Mouse (Mus musculus) heart, postnatal 14 days (tissue): ENCODE results near the gene Desi2. TPM values are rescaled to one million over a fixed set of nuclear protein-coding genes. Genes with fewer than 3 reads are reported as not detected.
A peak's percentile ranks its signal among the peaks of the same experiment; 100 is the strongest.
"Not testable (repeated sequence)": the region's sequence is repeated elsewhere in the genome, so short reads cannot be mapped to it uniquely, and the experiment has no call there.

Experiments used
- DNase-seq, 2 experiments: peaks; one replicate each; pipeline ENCODE4 v3.0.0; 2021 to 2022
- intact Hi-C: fragments of 180-260 bp; cut with DNase I; formaldehyde crosslinking; loops from one replicate; pipeline ENCODE4 v1.15.1; 2025
- long read RNA-seq, 2 experiments: library from polyadenylated mRNA; stranded (forward); transcript quantifications; one replicate each; pipeline ENCODE4 v2.0.0; 2021
- total RNA-seq, 2 experiments: library from RNA; stranded (reverse); gene quantifications; 2 replicates each; pipeline ENCODE4 v1.2.3; 2021

The Desi2 gene
- total RNA-seq = 10 to 100 TPM; 19.9 to 21.1 TPM
- long read RNA-seq, experiment 1, full-length matches to known transcripts = 30 of 37 reads
- long read RNA-seq, experiment 1, partial matches to known transcripts = 0 of 37 reads
- long read RNA-seq, experiment 1, other reads (novel, unspliced or antisense) = 7 of 37 reads
- long read RNA-seq, experiment 2, full-length matches to known transcripts = 40 of 50 reads
- long read RNA-seq, experiment 2, partial matches to known transcripts = 4 of 50 reads
- long read RNA-seq, experiment 2, other reads (novel, unspliced or antisense) = 6 of 50 reads

DNA sequence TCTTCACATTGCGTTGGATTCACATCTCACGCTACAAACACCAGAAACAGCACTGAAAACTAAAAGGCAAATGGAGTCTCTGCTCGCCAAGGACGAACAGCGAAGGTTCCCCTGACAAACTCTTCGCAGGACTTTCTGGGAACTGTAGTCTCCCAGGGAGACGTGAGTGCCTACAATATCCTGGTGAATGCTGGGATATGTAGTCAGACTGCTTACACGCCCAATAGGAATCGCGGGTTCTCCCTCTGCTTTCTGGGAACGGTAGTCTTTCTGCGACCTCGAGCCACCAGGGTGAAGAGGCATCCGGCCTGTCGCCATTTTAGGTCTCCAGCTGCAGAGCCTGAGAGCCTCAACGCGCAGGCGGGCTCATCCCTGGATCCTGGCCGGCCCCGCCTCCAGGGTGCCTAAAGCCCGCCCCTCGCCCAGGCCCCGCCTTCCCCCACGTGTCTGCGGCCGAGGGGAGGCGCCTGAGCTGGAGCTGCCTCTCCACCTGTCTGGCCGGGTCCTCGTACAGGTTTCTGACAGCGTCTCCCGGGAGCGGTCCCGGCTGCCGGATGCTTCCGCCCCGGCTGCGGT is at the start of gene Desi2:
Gene Desi2 (plus strand): TSS at position 202 of the 576 bp plus-strand sequence.
- DNase-seq = peak; percentile 91 to 92
- intact Hi-C loops = loop anchor here (5.0 kb wide), 2 partner anchors 130 to 205 kb away; partner anchors contain the start of genes Catspere2 and Cox20

DNA sequence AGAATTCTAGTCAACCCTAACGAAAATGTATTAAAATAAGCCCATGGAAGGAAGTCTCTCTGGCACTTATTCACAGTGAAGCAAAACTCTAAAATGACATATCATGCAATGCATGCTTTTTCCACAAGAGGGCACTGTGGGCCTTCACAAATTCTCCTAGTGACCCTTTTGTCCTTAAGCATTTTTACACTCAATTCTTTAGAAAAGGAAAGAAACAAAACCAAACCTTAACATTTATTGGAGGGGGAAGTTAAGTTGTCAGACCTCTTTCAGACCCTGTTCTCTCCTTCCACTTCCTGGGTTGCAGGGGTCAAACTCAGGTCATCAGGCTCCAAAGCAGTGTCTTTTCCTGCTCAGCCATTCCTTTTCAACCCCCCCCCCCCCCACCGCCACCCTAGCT is 40.7 kb upstream of the Desi2 start:
- DNase-seq = peak in 1 of 2 experiments; percentile 29
- intact Hi-C loops = not testable (repeated sequence)

DNA sequence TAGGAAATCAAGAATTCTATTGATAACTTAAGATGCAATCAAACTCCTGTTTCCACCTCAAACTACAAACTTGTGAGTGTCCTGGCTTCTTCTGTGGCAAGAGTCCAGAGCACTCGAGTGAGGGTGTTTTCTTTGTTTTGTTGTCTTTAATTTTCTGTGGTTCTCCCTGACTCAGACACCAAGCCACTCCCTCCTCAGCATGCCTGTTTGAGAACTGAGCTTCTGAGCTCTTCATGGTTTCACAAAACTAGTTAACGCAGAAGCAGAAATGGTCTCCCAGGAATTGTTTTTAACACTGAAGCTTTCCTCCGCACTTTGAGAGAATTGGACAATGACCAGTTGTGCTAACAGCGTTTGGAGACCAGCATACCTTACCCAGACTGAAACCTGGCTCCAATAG is 40.3 kb upstream of the Desi2 start:
- intact Hi-C loops = not testable (repeated sequence)

DNA sequence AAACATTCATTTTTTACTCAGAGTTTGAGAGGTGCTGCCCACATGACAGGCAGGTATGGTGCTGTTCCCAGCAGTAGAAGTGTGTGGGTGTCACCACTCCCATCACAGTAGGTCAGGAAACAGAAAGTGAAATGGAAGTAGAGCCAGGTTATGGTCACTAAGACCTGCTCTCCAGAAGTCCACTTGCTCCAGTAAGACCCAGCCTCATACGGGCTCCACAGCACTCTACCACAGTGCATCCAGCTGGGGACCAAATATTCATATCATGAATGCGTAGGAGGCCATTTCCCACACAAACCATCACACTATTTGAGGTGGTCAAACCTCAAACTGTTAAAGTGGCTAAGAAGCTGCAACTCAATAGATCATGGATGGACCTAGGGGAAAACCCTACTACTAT is 5.0 kb upstream of the Desi2 start:
- DNase-seq = no peak
- intact Hi-C loops = no loop called here

More for the DNA sequence above, 40.3 kb upstream of the Desi2 start:
- peak in 1 of 2 experiments; percentile 8 for DNase-seq

DNA sequence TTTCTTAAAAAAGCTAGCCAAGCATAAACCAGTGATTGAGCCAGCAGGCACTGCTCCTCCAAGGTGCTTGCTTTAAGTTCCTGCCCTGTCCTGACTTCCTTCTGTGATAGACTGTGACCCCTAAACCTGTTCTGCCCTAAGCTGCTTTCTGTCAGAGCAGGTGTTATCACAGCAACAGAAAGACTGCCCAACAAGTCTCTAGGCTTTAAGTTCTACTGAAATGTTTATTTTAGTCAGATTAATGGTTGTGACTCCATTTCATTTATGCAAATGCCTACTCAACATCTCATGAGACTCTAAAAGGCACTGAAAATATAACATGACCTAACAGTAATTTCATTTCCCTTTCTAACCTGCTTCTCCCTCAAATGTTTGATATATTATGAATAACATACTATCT is 1.6 kb upstream of the Desi2 start:
- intact Hi-C loops = loop anchor here (5.0 kb wide), 2 partner anchors 132 to 203 kb away; partner anchors contain the start of genes Catspere2 and Cox20
- no peak for DNase-seq

DNA sequence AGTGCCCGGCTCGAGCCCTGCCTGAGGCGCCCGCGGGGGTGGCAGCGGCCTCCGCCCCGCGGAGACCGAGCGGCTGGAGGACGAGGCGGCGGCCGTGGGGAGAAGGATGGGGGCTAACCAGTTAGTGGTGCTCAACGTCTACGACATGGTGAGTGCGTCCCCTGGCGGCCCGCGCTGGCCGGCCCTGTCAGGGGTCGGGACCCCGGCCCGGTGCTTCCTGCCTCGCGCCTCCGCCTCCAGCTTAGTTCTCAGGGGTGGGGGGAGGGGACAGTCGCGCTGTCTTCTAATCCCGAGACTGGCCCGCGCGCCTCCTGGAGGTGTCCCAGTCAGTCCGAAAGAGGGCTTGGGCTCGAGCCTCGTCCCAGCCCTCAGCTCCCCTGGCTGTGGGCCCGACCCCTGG is 593 bp downstream of the Desi2 start:
- not testable (repeated sequence) for DNase-seq
- intact Hi-C loops = loop anchor here (5.0 kb wide), 2 partner anchors 129 to 206 kb away; partner anchors contain the start of genes Catspere2 and Cox20

DNA sequence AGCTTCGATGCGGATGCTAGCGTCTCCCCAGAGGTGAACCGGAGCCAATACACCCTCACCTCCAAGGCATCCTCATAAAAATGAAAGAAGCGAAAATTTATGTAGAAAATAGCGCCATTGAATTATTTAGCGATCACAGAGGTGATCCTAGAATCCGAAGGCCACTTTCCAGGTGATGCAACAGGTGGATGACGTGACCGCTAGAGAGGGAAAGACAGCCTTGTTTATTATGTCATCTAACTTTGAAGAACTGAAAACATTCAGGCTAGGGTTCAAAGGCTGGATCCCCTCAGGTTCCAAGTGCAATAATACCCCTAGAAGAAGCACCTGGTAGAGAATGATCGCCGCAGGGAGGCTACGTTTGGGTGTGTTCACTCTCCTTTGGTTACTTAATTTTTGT is 1.2 kb downstream of the Desi2 start:
- intact Hi-C loops = loop anchor here (5.0 kb wide), 2 partner anchors 129 to 206 kb away; partner anchors contain the start of genes Catspere2 and Cox20
- DNase-seq = no peak

DNA sequence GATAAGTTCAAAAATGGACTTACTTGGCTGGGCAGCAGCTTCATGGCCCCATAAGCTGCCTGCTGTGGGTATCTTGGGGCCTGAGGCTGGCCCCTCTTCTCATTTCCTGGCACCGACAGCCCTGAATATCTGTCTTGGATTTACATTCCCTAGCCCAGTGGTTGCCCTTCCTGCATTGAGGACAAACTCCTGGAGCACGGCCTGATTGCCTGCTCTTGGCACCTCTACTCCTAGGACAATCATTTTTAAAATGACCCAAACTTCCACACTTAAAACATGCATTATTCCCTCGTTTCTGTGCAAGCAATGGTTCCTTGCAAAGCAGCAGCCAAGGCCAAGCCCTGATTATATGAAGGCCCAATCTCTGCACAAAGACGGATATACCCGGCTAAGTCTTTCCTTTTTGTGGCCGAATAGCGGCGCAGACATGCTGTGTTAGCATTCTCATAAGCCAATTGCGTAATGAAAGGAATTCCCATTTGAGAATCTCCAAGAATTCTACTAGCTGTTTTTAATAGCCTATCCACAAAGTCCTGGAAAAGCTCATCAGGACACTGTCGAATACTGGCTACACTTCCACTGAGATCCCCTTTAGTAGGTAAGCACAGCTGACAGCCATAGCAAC is 18.6 kb downstream of the Desi2 start:
- DNase-seq = peak in 1 of 2 experiments; percentile 24

DNA sequence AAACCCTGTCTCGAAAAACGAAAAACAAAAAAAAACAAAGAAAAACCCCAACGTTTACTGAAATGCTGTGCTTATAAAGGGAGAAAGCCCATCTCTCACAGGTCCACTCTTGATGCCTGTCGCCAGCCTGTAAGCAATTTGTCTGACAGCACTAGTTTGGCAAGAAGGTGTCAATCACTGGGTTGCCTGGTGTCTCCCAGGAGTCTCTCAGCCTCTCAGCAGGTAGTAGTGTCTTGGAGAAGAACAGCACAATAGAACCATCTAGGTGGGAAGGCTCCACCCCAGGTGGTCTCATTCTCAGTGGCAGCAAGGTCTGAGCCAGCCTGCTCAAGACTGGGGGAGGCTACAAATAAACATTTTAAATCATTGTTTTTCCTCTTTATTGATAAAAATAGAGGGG is 20.6 kb downstream of the Desi2 start:
- DNase-seq, intact Hi-C loops: not testable (repeated sequence)

More for the DNA sequence above, 18.6 kb downstream of the Desi2 start:
- intact Hi-C loops = no loop called here

DNA sequence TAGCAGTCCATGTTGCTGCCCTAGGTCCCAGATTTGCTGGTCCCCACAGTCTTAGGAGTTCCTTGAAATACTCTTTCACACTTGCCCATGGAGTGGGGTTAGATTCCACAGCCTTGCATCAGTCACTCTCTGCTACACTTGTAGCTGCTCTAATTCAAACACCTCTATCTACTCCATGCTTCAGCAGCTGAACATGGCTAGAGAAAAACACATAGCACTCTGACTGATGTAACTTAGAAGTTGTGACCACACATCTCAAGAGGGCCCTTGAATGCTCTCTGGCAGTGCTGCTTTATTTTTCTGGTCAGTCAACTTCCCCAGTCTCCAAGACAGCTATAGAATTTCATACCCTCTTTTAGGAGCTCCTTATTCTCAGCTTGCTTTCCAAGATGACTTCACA is 22.7 kb downstream of the Desi2 start:
- no peak for DNase-seq
- intact Hi-C loops = no loop called here

DNA sequence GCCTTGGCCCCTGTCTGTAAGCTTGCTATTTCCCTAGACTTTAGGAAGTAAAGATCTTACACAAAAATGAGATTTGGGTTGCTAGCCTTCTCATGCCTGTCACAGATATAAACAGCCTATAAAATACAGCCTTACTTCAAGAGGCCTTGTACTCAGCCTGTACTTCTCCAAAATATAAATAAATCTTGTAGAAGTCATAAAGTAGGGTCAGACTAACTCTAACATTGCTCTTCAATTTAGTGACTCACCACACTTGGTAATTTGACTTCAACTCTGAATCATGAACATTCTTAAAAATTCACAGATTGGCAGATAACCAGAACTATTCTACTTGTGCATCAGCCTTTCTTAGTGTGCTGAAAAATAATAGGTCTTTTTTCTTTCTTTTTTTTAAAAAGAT is 29.9 kb downstream of the Desi2 start:
- intact Hi-C loops = no loop called here
- DNase-seq = no peak

DNA sequence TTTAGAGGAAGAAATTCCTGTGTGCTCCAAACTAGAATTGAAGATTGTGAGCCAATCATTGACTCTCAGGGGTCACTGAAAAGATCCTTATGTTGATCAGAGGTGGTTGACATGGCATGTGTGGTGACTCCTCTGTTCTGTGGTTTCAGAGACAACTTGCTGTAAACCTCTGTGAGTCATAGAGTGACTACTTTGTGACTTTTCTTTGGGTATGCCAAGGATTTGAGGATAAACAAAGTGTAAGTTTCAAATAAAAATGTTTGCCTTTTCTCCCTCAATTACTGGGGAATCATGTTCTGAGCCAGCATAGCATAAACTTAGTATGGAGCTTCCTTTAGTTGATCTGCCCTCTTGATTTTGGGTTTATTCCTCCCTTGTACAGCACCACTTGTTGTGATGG is 31.1 kb downstream of the Desi2 start:
- no peak for DNase-seq
- intact Hi-C loops = no loop called here

DNA sequence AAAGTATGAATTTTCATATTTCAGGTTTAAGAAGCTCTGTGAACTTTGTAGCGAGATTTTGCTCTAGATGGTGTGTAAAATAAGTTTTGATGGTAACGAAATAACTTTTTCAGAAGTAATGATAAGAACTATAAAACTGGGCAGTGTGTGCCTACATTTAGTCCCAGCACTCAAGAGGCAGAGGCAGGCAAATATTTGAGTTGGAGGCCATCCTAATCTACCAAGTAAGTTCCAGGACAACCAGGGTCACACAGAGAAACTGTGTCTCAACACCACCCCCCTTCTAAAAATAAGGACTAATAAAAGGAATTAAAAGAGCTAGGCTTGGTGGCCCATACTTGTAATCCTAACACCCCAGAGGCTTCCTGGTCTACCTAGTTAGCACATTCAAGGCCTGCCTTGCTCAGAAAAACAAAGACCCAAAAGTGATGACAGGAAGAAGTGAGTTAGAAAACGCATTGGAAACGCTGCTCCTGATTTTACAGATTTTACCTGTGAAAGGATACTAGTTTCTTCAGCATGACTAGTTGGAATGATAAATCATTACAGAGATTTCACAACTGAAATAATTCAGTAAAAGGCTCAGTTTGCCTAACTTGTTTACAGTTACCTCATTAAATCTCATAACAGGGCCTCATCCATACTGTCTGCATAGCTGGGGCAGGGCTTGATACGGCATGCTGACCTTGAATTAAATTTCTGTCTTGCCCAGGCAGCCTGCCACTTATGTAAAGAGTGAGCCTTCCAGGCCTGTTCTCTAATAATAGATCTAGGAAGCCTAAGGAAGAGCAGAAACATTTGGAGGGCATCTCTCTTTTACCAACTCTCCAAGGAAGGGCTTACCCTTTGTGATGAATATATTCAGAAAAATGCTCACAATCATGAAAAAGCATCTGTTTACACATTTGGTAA is 32.2 kb downstream of the Desi2 start:
- intact Hi-C loops = no loop called here
- peak in 1 of 2 experiments; percentile 36 for DNase-seq

DNA sequence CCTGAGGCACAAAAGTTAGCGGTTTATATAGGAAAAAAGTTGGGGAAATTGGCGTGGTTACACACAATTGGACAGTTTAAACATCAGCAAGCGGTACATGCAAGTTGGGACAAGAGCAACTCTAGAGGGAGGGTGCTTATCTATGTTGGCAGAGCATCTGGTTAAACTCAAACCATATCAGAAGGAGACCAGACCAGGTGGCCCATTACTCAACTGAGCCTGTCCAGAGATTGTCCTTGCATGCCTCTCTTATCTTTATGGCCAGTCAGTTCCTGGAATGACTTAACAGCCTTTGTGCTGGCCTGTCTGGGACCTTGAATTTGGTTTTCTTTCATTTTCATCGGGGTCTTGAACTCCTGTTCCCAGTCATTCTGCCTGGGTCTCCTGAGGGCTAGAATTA is 41.7 kb downstream of the Desi2 start:
- intact Hi-C loops, DNase-seq: not testable (repeated sequence)

DNA sequence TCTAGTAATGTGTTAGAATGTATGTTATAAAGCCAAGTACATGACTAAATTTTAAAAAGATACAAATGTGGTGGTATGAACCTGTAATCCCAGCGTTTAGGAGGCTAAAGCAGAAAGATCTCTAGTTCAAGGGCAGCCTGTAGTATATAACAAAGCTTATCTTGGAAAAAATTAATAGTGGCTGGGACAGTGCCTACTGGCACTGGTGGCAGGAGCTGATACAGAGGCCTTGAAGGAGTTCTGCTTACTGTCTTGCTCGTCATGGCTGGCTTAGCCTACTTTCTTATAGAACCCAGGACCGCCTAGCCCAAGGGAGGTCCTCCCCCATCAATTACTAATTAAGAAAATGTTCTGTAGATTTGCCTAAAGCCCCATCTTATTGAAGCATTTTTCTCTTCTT is 46.9 kb downstream of the Desi2 start:
- DNase-seq = no peak
- intact Hi-C loops = no loop called here

DNA sequence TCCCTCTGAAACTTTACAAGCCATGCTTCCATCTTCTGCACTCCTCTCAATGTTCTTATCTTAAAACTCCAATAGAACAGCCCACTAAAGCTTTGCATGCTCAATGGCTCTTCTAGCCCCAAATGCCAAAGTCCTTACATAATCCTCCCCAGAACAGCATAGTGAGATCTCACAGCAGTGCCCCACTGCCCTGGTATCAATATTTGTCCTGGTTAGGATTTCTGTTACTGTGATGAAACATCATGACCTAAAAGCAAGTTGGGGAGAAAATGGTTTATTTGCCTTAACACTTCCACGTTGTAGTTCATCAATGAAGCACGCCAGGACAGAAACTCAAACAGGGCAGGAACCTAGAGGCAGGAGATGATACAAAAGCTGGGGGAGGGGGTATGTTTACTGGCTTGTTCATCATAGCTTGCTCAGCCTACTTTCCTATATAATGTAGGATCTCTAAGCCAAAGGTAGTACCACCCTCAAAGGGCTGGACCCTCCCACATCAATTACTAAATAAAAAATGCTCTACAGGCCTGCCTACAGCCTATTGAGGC is 48.8 kb downstream of the Desi2 start:
- intact Hi-C loops = loop anchor here (5.0 kb wide), 1 partner anchor 84 kb away; no protein-coding TSS in a partner anchor
- DNase-seq = no peak

DNA sequence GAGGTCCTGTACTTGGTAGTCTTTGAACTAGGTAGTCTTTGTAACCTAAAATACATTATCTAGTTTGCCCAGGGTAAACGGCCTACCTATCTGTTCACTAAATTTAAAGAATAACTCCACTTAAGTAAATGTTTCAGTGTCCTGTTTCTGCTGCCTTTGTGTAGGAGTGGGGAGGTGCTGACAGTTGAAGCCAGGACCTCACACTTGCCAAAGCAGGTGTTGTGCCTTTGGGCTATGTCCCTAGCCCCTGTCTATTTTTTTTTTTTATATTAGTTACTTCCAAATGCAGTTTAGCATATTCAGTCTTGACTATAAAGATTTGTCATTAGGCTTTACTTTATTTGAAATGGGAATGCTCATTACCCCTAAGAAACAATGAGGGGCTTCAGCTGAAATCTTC is 51.5 kb downstream of the Desi2 start:
- no peak for DNase-seq
- intact Hi-C loops = loop anchor here (5.0 kb wide), 1 partner anchor 86 kb away; no protein-coding TSS in a partner anchor

DNA sequence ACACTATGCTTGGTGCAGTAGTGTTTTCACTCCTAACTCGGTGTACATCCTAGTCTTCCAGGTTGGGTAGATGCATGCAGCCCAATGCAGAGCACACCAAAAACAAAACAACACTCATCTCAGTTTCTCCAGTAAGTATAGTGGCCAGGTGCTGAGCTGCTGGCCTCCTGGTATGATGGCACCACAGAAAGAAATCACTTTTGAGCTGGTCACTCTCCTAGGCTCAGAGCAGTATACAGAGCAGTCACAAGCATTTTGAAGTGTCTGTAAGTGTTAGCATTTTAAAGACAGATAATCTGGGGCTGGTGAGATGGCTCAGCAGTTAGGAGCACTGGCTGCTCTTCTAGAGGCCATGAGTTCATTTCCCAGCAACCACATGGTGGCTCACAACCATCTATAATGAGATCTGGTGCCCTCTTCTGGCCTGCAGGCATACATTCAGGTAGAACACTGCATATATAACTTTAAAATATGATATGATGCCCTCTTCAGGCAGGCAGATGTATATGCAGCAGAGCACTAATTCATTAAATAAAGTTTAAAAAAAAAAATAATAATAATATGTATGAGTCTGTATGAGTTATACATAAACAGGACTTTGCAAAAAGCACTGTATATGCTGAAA is 54.8 kb downstream of the Desi2 start:
- intact Hi-C loops = loop anchor here (5.0 kb wide), 1 partner anchor 50 kb away; no protein-coding TSS in a partner anchor
- DNase-seq = no peak

DNA sequence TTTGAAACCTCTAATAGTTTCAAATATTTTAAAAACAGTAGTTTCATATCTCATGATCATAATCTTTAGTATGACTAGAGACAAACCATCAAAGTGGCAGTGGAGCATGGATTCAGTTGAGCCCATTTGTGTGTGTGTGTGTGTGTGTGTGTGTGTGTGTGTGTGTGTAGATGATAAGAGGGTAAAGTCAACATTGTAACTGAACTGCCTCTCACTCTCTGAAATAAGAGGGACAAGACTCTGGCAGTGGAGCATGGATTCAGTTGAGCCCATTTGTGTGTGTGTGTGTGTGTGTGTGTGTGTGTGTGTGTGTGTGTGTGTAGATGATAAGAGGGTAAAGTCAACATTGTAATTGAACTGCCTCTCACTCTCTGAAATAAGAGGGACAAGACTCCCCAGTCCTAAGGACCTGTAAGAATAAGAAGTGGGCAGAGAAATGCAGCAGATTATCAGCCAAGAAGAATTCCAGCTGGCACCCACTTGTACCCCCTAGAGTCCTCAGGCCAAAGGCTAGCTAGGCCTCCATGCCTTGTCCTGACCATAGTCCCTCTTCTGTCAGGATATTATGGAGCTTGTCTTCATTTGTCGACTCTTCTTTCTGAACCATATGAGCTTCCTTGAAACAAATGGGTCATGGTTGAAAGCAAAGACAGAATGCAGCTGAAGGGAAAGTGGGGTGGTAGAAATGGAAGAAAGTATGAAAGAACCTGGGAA is 61.0 kb downstream of the Desi2 start:
- intact Hi-C loops = loop anchor here (5.0 kb wide), 1 partner anchor 34 kb away; no protein-coding TSS in a partner anchor
- DNase-seq = no peak
